Comparison of ENCODE assay signal across 8 mouse cellular contexts in genomic region chr5:124248845-124249613, GRCm38 (mm10). TPM values are rescaled to one million over a fixed set of nuclear protein-coding genes. Genes with fewer than 3 reads are reported as not detected.
A peak's percentile ranks its signal among the peaks of the same experiment; 100 is the strongest.
DNase-seq lines count a peak whose midpoint lies in the region; ATAC-seq lines count a peak whose summit lies in the region.

No protein-coding gene starts in this region.

- peaks cover 7% of the 10 kb centered on the region for H3K36me3 ChIP-seq in forebrain, embryonic 14.5 days (ENCODE audit: control insufficient read depth, insufficient read depth, low read length)
- H3K36me3 ChIP-seq in hindbrain, embryonic 11.5 days (ENCODE audit: control insufficient read depth, insufficient read depth, low read length): no peaks in the 10 kb centered on the region
- peaks cover 36% of the 10 kb centered on the region for H3K36me3 ChIP-seq in limb, embryonic 13.5 days
- peaks cover 6% of the 10 kb centered on the region; the same call in 1 of the 2 replicates for H3K36me3 ChIP-seq in midbrain, embryonic 15.5 days (replicated peaks)

- peak overlapping the region; percentile 58; the same call in 1 of the 2 replicates for H3K27ac ChIP-seq in forebrain, embryonic 14.5 days (ENCODE audit: low read depth, low read length)
- H3K27ac ChIP-seq in hindbrain, embryonic 11.5 days (ENCODE audit: low read depth, low read length): peak overlapping the region; percentile 71
- peak overlapping the region; percentile 69; the same call in 1 of the 2 replicates for H3K27ac ChIP-seq in limb, embryonic 13.5 days
- peak overlapping the region; percentile 79 for H3K27ac ChIP-seq in midbrain, embryonic 15.5 days

- peak; percentile 56 to 67 for DNase-seq in layer of hippocampus, postnatal 10 days (ENCODE audit: low spot score in 2 of 2)
- no peak for DNase-seq in layer of hippocampus, adult 8-10 months (ENCODE audit: low spot score in 2 of 2)
- peak; percentile 45 for DNase-seq in forebrain, embryonic 14.5 days (ENCODE audit: low spot score)
- peak; percentile 71 for DNase-seq in hindbrain, embryonic 11.5 days (ENCODE audit: low spot score)
- peak; percentile 78 for DNase-seq in testis, postnatal 10 days (ENCODE audit: low spot score)

- no peaks in the 10 kb centered on the region for H3K27me3 ChIP-seq in forebrain, embryonic 14.5 days (replicated peaks; ENCODE audit: control insufficient read depth, insufficient read depth, low read length)
- no peaks in the 10 kb centered on the region for H3K27me3 ChIP-seq in hindbrain, embryonic 11.5 days (ENCODE audit: control insufficient read depth, insufficient read depth, low read length)
- H3K27me3 ChIP-seq in limb, embryonic 13.5 days: no peaks in the 10 kb centered on the region
- no peaks in the 10 kb centered on the region for H3K27me3 ChIP-seq in midbrain, embryonic 15.5 days (replicated peaks)

- no peaks in the 10 kb centered on the region for H3K9me3 ChIP-seq in forebrain, embryonic 14.5 days (replicated peaks; ENCODE audit: control insufficient read depth, low read length)
- no peaks in the 10 kb centered on the region for H3K9me3 ChIP-seq in hindbrain, embryonic 11.5 days (ENCODE audit: control insufficient read depth, low read length)
- H3K9me3 ChIP-seq in limb, embryonic 13.5 days: no peaks in the 10 kb centered on the region
- H3K9me3 ChIP-seq in midbrain, embryonic 15.5 days: no peaks in the 10 kb centered on the region

- peak overlapping the region; percentile 80 for H3K9ac ChIP-seq in forebrain, embryonic 14.5 days (ENCODE audit: low read length)
- peak overlapping the region; percentile 87 for H3K9ac ChIP-seq in hindbrain, embryonic 11.5 days (ENCODE audit: low read depth, low read length)
- H3K9ac ChIP-seq in limb, embryonic 13.5 days: peak overlapping the region; percentile 86
- peak overlapping the region; percentile 56 for H3K9ac ChIP-seq in midbrain, embryonic 15.5 days

- peak; percentile 62; the same call in 1 of the 2 replicates for ATAC-seq in cerebellum, adult (ENCODE audit: insufficient number of reproducible peaks, low FRiP score, low TSS enrichment)
- ATAC-seq in forebrain, embryonic 14.5 days: peak; percentile 65
- ATAC-seq in hindbrain, embryonic 11.5 days (ENCODE audit: low FRiP score): peak; percentile 65
- ATAC-seq in limb, embryonic 13.5 days (ENCODE audit: low FRiP score, low read depth): peak; percentile 54; the same call in 1 of the 2 replicates
- ATAC-seq in midbrain, embryonic 15.5 days (replicated peaks): peak; percentile 76

- peak overlapping the region; percentile 82 for H3K4me2 ChIP-seq in forebrain, embryonic 14.5 days (ENCODE audit: low read length)
- peak overlapping the region; percentile 92 for H3K4me2 ChIP-seq in hindbrain, embryonic 11.5 days (replicated peaks; ENCODE audit: low read depth, low read length)
- H3K4me2 ChIP-seq in limb, embryonic 13.5 days (replicated peaks): peak overlapping the region; percentile 81
- peak overlapping the region; percentile 83 for H3K4me2 ChIP-seq in midbrain, embryonic 15.5 days

- WGBS in forebrain, embryonic 14.5 days: 1% methylated on average over 29 of the region's 77 CpGs
- 1% methylated on average over 23 of the region's 77 CpGs for WGBS in hindbrain, embryonic 11.5 days
- WGBS in limb, embryonic 13.5 days: 2% methylated on average over 70 of the region's 77 CpGs
- WGBS in midbrain, embryonic 15.5 days: 2% methylated on average over 67 of the region's 77 CpGs

- H3K4me1 ChIP-seq in forebrain, embryonic 14.5 days (ENCODE audit: control insufficient read depth, insufficient read depth, low read length): no peaks in the 10 kb centered on the region; the same call in 1 of the 2 replicates
- peaks cover 6% of the 10 kb centered on the region for H3K4me1 ChIP-seq in hindbrain, embryonic 11.5 days (replicated peaks; ENCODE audit: control insufficient read depth, insufficient read depth, low read length)
- H3K4me1 ChIP-seq in limb, embryonic 13.5 days: peaks cover 23% of the 10 kb centered on the region
- peaks cover 29% of the 10 kb centered on the region for H3K4me1 ChIP-seq in midbrain, embryonic 15.5 days

- peak overlapping the region; percentile 55 for H3K4me3 ChIP-seq in forebrain, embryonic 14.5 days (ENCODE audit: low read depth, low read length)
- H3K4me3 ChIP-seq in hindbrain, embryonic 11.5 days (ENCODE audit: low read depth, low read length): peak overlapping the region; percentile 60
- peak overlapping the region; percentile 73 for H3K4me3 ChIP-seq in limb, embryonic 13.5 days
- H3K4me3 ChIP-seq in midbrain, embryonic 15.5 days: peak overlapping the region; percentile 64

RNA-seq across cellular contexts. Expression of gene Pitpnm2, which starts 0.5 kb away (rescaled TPM):
- 100 to 1,000 TPM; 125 to 126 TPM for total RNA-seq in layer of hippocampus, postnatal 10 days (2021)
- 100 to 1,000 TPM; 260 to 337 (median 315) TPM for total RNA-seq in layer of hippocampus, adult 8-10 months (2022)
- polyA plus RNA-seq in forebrain, embryonic 14.5 days (2014; fragmentation: Nextera tagmentation; extraction: Ambion mirVana): 8.5 and 12.2 TPM in 2 replicates
- polyA plus RNA-seq in hindbrain, embryonic 11.5 days (2014; fragmentation: Nextera tagmentation; extraction: Ambion mirVana): 5.1 and 6.0 TPM in 2 replicates
- polyA plus RNA-seq in limb, embryonic 13.5 days (2015; fragmentation: Nextera tagmentation; extraction: Ambion mirVana): 3.5 and 4.2 TPM in 2 replicates
- polyA plus RNA-seq in midbrain, embryonic 15.5 days (2015; fragmentation: Nextera tagmentation; extraction: Ambion mirVana): 11.8 and 13.0 TPM in 2 replicates

Comparison
In these comparisons a context has a peak if more than half of its experiments do, and no peak if none do; other contexts are left out.
1. DNase-seq: peak in layer of hippocampus, postnatal 10 days (2 of 2), forebrain, embryonic 14.5 days (single experiment), hindbrain, embryonic 11.5 days (single experiment) and testis, postnatal 10 days (single experiment); none in layer of hippocampus, adult 8-10 months (0 of 2).
2. Peak in every context shown above with its lines, with median percentiles within 50 percentile points of each other: ATAC-seq, H3K27ac ChIP-seq, H3K4me2 ChIP-seq, H3K4me3 ChIP-seq and H3K9ac ChIP-seq.